Comparison of ENCODE assay signal across 29 mouse cellular contexts in the genomic region with DNA sequence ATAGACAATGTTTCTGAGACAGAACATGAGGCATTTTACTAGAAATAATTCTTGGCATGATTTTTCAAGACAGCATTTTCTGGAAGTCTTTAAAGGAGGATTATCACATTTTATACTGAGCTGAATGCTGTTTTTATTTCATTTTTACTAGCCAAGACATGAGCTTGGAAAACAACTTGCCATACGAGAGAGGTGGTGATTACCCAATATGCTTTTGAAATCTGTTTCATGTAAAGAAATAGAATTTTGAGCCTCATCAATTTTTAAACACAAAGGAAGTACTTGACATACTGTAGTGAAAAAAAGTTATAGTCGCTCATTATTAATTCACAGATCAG.
A peak's percentile ranks its signal among the peaks of the same experiment; 100 is the strongest.
DNase-seq lines count a peak whose midpoint lies in the region; ATAC-seq and TF ChIP-seq lines count a peak whose summit lies in the region.
"Had no signal": no experiment of that assay in that cellular context is flagged by ENCODE, and none has a peak within 500 bp of the region (broad histone marks: within the 10 kb centered on the region; RNA-seq: fewer than 3 reads in every experiment).

No protein-coding gene starts in this region.

- H3K4me2 ChIP-seq in forebrain, embryonic 15.5 days (replicated peaks), result no peak overlapping the region
- H3K4me2 ChIP-seq: embryonic facial prominence, embryonic 13.5 days; heart, embryonic 11.5 days; hindbrain, embryonic 12.5 days; hindbrain, embryonic 15.5 days had no signal

- 64% methylated on average over 2 of the region's 2 CpGs for WGBS in forebrain, embryonic 15.5 days
- 85% methylated on average over 2 of the region's 2 CpGs for WGBS in forebrain, embryonic 10.5 days

- H3K4me1 ChIP-seq in forebrain, embryonic 15.5 days, result peaks cover 5% of the 10 kb centered on the region; the same call in 1 of the 2 replicates
- no peaks in the 10 kb centered on the region for H3K4me1 ChIP-seq in forebrain, embryonic 10.5 days
- H3K4me1 ChIP-seq: embryonic facial prominence, embryonic 10.5 days; embryonic facial prominence, embryonic 13.5 days; hindbrain, embryonic 12.5 days; hindbrain, embryonic 15.5 days had no signal

- H3K27me3 ChIP-seq in forebrain, embryonic 15.5 days, result no peaks in the 10 kb centered on the region
- no peaks in the 10 kb centered on the region for H3K27me3 ChIP-seq in forebrain, embryonic 10.5 days (ENCODE audit: poor library complexity, severe bottlenecking)
- H3K27me3 ChIP-seq: CH12.LX; embryonic facial prominence, embryonic 13.5 days; hindbrain, embryonic 12.5 days; hindbrain, embryonic 15.5 days; Patski had no signal

- H3K9me3 ChIP-seq in forebrain, embryonic 15.5 days, result no peaks in the 10 kb centered on the region
- no peaks in the 10 kb centered on the region for H3K9me3 ChIP-seq in forebrain, embryonic 10.5 days
- H3K9me3 ChIP-seq: embryonic facial prominence, embryonic 10.5 days; embryonic facial prominence, embryonic 13.5 days; G1E; hindbrain, embryonic 12.5 days; hindbrain, embryonic 15.5 days had no signal

- peak overlapping the region; percentile 70 for H3K27ac ChIP-seq in forebrain, embryonic 15.5 days (replicated peaks)
- no peak overlapping the region for H3K27ac ChIP-seq in forebrain, embryonic 10.5 days
- H3K27ac ChIP-seq: embryonic facial prominence, embryonic 10.5 days; embryonic facial prominence, embryonic 13.5 days; hindbrain, embryonic 12.5 days; hindbrain, embryonic 15.5 days had no signal

- no peak for TF ChIP-seq CTCF in brain, embryonic 14.5 days (IDR thresholded peaks at IDR 0.05; ENCODE audit: borderline replicate concordance, extremely low read depth, insufficient read depth, insufficient read length)

- H3K4me3 ChIP-seq in forebrain, embryonic 15.5 days, result no peak overlapping the region
- no peak overlapping the region for H3K4me3 ChIP-seq in forebrain, embryonic 10.5 days
- H3K4me3 ChIP-seq: embryonic facial prominence, embryonic 10.5 days; embryonic facial prominence, embryonic 13.5 days; erythroblast, embryonic 14.5 days; hindbrain, embryonic 12.5 days; hindbrain, embryonic 15.5 days had no signal

- H3K36me3 ChIP-seq in forebrain, embryonic 15.5 days, result no peaks in the 10 kb centered on the region
- H3K36me3 ChIP-seq in forebrain, embryonic 10.5 days (replicated peaks), result no peaks in the 10 kb centered on the region
- H3K36me3 ChIP-seq: embryonic facial prominence, embryonic 10.5 days; embryonic facial prominence, embryonic 13.5 days; G1E; hindbrain, embryonic 12.5 days; hindbrain, embryonic 15.5 days had no signal

- no peak for DNase-seq in forebrain, embryonic 10.5 days (ENCODE audit: extremely low spot score, low spot score)
- no peak for DNase-seq in frontal cortex, postnatal 36 days (ENCODE audit: low spot score in 2 of 2)
- DNase-seq in brain, embryonic 14.5 days (ENCODE audit: low read depth), result peak; percentile 47
- DNase-seq: adrenal gland, adult 2 months; adrenal gland, postnatal 14 days; B cell, adult 2 months; cerebellum, adult 11 months; cerebellum, adult 2 months; cerebellum, adult 9-11 months; cerebellum, postnatal 25 days; embryo, embryonic 11 days; gastrocnemius, postnatal 10 days; gastrocnemius, postnatal 36 days; heart, adult 11 months; kidney, adult 2 months had no signal

- H3K9ac ChIP-seq in forebrain, embryonic 15.5 days (replicated peaks), result no peak overlapping the region
- H3K9ac ChIP-seq: embryonic facial prominence, embryonic 13.5 days; hindbrain, embryonic 12.5 days; hindbrain, embryonic 15.5 days had no signal

- no peak for TF ChIP-seq POLR2A in brain, embryonic 14.5 days (IDR thresholded peaks at IDR 0.05; ENCODE audit: borderline replicate concordance, extremely low read depth, insufficient read depth, insufficient read length, poor library complexity, severe bottlenecking)

- peak; percentile 32; the same call in 1 of the 2 replicates for ATAC-seq in forebrain, embryonic 15.5 days (replicated peaks)
- ATAC-seq in frontal cortex, adult (ENCODE audit: low TSS enrichment), result peak; percentile 60
- no peak for ATAC-seq in megakaryocyte-erythroid progenitor cell, adult 5-6 weeks (replicated peaks; ENCODE audit: low FRiP score, low TSS enrichment, poor library complexity, severe bottlenecking)
- ATAC-seq in granulocyte monocyte progenitor cell, adult 5-6 weeks (replicated peaks; ENCODE audit: poor library complexity, severe bottlenecking), result no peak
- ATAC-seq: intestine, postnatal 0 days; Patski had no signal

Comparison
In these comparisons a context has a peak if more than half of its experiments do, and no peak if none do; other contexts are left out.
1. ATAC-seq: peak in forebrain, embryonic 15.5 days (single experiment) and frontal cortex, adult (single experiment); none in megakaryocyte-erythroid progenitor cell, adult 5-6 weeks (single experiment) and granulocyte monocyte progenitor cell, adult 5-6 weeks (single experiment).